Mouse (Mus musculus) kidney, postnatal 10 days (tissue): Measurements from ENCODE around the gene Cfhr1.

Experiments
- DNase-seq: peaks from one replicate; pipeline ENCODE4 v3.0.0; 2021; ENCODE audit warnings: mixed read lengths

The Cfhr1 gene

DNA sequence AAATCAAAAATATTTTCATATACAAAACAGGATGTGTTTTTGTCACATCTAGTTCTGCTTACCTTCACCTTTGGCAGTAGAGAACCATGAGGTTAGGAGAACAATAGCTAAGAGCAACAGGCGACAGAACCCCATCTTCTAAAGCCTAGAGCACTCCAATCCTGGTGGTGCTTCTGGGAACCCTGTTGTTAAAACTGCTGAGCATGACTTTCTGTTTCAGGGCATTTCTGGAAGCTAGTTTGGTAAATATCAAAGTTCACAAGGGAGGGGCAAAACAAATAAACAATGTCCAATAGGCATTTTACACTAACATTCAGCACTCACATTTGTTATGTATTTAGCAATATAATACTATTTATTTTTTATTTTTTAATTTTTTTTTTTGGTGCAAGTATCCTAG lies at the start of gene Cfhr1:
Gene Cfhr1 (minus strand): TSS at position 249 of the 400 bp plus-strand sequence.
- DNase-seq = no peak

DNA sequence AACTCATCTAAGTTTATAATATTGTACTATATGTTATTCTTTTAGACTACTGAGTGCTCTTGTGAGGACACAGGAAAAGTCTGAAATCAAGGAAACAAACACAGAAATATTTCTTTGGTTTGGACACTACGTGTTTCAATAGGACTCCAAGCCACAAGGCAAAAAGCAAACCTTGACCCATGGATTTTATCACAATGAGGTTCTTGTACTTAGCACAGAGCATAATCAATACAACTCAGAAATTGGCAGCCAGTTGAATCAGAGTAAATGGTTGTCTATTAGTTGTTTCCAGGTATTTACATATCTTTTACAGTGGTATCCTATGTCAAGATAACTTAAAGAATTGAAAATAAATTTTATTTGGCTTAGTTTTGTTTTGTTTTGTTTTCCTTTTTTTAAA lies 8.8 kb downstream of the Cfhr1 start:
- DNase-seq = no peak

DNA sequence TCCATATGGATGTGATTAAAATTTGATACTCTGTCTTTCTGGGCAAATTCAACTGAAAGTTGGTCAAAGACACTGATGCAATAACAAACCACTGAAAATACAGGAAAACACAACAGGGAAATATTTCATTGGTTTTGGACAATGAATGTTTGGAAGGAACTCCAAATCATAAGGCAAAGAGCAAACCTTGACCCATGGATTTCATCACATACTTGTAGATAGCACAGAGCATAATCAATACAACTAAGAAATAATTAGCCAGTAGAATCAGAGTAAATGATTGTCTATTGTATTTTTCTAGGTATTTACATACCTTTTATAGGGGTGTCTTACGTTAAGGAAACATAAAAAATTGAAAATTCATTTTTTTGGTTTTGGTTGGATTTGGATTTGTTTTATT lies 11.5 kb downstream of the Cfhr1 start:
- DNase-seq = no peak

DNA sequence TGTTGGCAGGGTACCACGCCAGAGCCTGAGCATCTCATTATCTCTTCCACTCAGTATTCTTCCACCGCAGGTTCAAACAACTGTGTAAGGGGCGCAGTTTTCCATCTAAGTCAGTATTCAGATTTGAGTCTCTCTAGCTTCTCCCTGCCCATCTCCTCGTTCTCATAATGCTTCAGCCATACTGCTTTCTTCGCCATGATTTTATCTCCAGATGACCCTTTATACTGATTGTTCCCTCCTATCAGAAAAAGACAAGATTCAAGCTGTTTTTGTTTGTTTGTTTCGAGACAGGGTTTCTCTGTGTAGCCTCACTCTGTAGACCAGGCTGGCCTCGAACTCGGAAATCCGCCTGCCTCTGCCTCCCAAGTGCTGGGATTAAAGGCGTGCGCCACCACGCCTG lies 45.5 kb downstream of the Cfhr1 start:
- no peak for DNase-seq

DNA sequence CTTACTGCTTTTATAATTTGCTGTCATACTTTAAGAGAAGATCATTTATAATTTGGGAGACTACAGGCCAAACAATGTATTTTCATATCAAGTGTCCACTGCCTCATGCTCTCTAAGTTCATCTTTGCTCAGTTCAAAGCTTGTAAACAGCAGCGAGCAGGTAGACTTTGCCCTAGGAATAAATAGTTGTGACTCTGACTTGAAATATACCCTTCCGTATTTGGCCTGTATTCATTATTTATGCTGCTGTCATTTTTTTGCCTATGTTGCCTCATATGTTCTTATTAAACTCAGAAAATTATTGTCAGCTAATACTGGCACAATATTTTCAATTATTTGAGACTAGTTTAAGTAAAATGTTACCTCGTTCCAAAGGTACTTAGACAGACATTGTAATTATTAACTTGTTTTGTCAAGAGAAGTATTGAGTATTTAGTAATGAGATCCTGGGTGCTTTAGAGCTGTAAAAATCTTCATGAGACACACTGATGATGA lies 58.8 kb downstream of the Cfhr1 start, which contains the start of gene F13b:
Gene F13b (plus strand): TSS at position 445 of the 495 bp plus-strand sequence.
- no peak for DNase-seq

DNA sequence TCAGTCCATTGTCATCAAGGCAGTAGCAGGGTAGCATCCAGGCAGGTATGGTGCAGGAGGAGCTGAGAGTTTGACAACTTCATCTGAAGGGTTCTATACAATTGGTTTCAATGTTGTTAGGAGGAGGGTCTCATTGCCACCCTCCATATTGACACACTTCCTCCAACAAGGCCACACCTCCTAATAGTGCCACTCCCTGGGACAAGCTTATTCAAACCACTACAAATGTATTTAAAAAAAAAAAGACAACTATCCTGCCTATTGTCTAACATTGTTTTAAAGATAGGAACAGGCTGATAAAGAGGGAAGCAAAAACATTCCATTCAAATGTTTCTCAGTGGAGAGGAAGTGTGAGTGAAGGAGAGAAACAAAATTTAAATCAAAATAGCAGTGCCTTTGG lies 60.3 kb downstream of the Cfhr1 start:
- no peak for DNase-seq
